Mouse (Mus musculus) bone marrow, adult 2 months (tissue): ENCODE measurements around the gene Prdm12. TPM values are rescaled to one million over a fixed set of nuclear protein-coding genes. Genes with fewer than 3 reads are reported as not detected.

Experiments used
- H3K27ac ChIP-seq: fragments of 200-500 bp; 2 replicates; pipeline ENCODE4 v1.5.1; 2012; ENCODE audit warnings: low read depth, mild to moderate bottlenecking, control low read depth, inconsistent platforms, low read length; ENCODE audit not compliant: control insufficient read depth, poor library complexity, insufficient read depth
- H3K4me1 ChIP-seq: fragments of 200-500 bp; 2 replicates; pipeline ENCODE4 v1.6.1; 2011; ENCODE audit warnings: low read length; ENCODE audit not compliant: control insufficient read depth, insufficient read depth
- H3K4me3 ChIP-seq: fragments of 200-500 bp; replicated peaks from 2 replicates; pipeline ENCODE3; 2011; ENCODE audit warnings: mild to moderate bottlenecking, low read depth, low read length, control low read depth; ENCODE audit not compliant: control insufficient read depth
- CTCF ChIP-seq: fragments of 200-500 bp; IDR thresholded peaks from 2 replicates; pipeline ENCODE4 v1.5.1; 2011; ENCODE audit warnings: low read length, control low read depth; ENCODE audit not compliant: control insufficient read depth, insufficient read depth
- POLR2A ChIP-seq: fragments of 200-500 bp; IDR thresholded peaks from 2 replicates; pipeline ENCODE4 v1.6.1; 2011; ENCODE audit warnings: low read depth, mild to moderate bottlenecking, control low read depth, low read length, borderline replicate concordance; ENCODE audit not compliant: control insufficient read depth
- WGBS: fragments of 180-500 bp; shearing (Covaris S2); methylation state at CpG from one replicate; pipeline ENCODE4 v1.1.7; 2018; 5-methylcytosine and 5-hydroxymethylcytosine counted together
- polyA plus RNA-seq: library from polyadenylated mRNA; stranded (reverse); fragments of >200 nt; gene quantifications from 2 replicates; pipeline ENCODE4 v1.2.4, GENCODE M21; 2011; ENCODE audit warnings: low replicate concordance; ENCODE audit not compliant: missing spikeins, insufficient read depth, insufficient read length

Gene Prdm12
- polyA plus RNA-seq, 1 experiment, result not detected

DNA sequence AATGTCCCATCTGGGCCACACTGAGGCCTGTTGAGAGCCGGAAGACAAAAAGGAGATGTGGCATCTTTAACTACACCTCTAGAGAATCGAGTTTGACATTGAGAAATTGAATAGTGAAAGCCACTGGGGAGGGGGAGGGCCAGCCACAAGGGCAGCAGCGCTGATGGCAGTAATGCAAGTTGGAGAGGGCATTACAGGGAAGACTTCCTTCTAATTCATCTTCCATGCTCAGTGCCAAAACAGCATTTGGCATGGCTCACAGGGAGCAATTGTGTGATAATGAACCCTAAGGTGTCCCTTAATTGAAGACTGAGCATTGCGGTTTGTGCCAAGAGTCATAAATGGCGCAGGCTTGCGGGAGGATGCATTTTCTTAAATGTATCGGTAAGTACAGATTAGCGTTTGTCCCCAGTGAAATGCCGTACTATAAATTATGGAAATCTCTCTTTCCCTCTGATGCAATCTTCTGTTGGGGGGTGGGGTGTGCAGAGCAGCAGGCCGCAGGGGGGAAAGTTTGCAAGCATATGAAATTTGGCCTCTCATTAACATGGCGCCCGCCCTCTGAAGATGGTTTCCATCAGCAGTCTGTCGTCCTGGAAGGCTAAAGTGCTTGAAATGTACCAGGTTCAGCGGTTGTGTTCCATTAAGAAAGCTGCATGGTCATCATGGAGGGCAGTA is 21.2 kb upstream of the Prdm12 start:
- Histone ChIP-seq H3K4me3 (no peak overlapping the region), H3K27ac (no peak overlapping the region), H3K4me1 (no peaks in the 10 kb centered on the region; the same call in 1 of the 2 replicates)
- WGBS, result 84% methylated on average over 14 of the region's 14 CpGs
- no peak for TF ChIP-seq CTCF
- TF ChIP-seq POLR2A, result no peak

DNA sequence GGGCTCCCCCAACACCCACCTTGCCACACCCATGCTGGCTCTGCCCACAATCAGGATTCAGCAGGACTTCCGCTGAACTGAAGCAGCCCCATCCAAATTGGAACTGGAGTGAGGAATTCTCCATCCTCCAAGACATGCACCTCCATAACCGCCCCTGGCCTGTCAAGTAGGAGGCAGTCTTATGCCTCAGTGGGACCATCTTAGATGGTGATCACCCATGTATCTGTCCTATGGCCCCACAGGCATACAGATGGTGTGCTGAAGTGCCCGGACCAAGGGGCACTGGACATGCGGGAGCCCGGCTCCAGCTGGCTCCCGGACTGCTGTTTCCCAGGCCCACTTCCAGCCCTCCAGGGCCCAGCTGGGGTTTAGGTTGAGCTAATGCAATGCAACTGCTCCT is 20.6 kb upstream of the Prdm12 start:
- no peak overlapping the region for H3K4me3 ChIP-seq
- 92% methylated on average over 6 of the region's 6 CpGs for WGBS
- H3K27ac ChIP-seq, result no peak overlapping the region
- no peak for TF ChIP-seq POLR2A
- TF ChIP-seq CTCF, result no peak
- no peaks in the 10 kb centered on the region; the same call in 1 of the 2 replicates for H3K4me1 ChIP-seq

DNA sequence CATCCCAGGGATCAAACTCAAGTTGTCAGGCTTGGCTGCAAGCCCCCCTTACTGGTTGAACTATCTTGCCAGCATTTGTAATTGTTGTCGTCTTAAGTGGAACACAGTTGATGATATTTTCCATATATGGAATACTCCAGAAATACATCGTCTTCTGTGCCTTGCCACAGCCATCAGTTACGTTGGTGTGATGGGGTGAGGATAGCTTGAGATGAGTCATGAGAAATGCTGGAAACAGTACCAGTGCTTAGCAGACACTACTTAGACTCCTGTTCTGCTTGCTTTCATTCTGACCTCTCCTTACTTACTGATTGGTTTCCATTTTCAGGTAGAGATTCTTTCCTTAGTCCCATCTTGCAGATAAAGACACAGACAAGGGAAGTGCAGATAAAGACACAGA is 6.3 kb upstream of the Prdm12 start:
- TF ChIP-seq CTCF (no peak), POLR2A (no peak)
- Histone ChIP-seq H3K4me1 (no peaks in the 10 kb centered on the region), H3K27ac (no peak overlapping the region), H3K4me3 (no peak overlapping the region)
- 54% methylated on average over 3 of the region's 3 CpGs for WGBS

DNA sequence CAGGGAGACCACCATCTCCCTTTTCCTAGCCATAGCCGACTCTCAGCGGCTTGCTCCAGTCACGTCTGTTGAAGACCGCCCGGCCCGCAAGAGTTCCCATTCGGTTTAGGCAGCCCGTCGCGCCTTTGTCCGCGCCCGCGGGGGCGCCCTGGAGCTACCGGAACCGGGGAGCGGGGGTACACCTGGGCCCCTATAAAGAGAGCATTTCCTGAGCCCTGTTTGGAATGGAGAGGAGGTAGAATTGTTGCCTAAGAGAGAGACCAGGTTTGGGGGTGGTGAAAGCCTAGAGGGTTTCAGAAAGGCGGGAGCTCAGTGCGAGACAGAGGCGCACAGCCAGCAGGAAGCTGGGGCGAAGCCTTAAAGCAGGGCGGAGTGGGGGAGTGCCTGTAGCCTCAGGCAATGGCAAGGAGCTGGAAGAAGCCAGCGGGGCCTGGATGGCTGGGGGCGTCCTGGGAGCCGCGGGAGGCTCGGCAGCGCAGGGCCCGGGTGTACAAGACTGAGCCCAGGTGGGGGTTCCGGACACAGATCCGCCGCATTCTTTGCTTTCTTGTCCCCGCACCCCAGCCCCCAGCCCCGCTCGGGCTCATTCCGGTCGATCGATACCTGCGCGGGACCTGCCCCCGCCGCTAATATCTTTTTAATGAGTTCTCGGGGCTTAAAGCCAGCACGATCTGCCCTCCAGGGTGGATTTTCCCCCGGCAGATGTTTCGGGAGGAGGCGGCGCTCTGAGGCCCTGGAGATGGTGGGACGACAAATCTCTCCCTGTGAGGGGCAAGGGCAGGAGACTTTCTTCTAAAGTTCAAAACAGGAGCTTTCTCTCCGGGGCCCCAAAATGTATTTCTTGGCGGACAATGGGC is 4.3 kb upstream of the Prdm12 start:
- Histone ChIP-seq H3K4me1 (no peaks in the 10 kb centered on the region), H3K4me3 (no peak overlapping the region), H3K27ac (no peak overlapping the region)
- 4% methylated on average over 52 of the region's 52 CpGs for WGBS
- no peak for TF ChIP-seq CTCF
- no peak for TF ChIP-seq POLR2A

DNA sequence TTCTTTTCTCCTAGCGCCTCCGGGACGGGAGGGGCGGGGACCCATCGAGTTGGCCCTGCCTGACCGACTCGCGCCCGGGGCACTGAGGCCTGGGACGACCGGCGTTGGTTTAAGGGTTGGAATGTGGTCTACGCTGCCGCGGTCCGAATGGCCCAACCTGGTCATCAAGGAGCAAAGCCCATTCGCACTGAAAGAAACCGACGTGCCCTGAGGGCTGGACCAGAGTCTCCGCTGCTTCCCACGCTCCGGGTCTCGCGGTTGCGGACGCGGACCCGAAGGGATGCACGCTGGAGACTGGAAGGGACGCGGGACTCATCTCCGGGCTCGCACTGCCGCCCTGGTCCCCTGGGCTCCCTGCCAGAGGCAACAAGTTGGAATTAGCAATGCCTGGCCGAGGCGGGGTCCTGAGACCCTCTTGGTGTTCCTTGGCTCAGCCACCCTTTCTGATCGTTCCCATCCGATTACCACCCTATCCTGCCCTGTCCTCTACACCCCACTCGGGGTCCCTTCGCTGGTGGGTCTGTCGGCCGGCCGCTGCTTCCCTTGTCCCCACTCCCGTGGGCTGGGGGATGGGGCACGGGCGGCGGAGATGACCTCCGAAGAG is 3.6 kb upstream of the Prdm12 start:
- no peak overlapping the region; the same call in 1 of the 2 replicates for H3K27ac ChIP-seq
- WGBS, result 5% methylated on average over 48 of the region's 48 CpGs
- no peaks in the 10 kb centered on the region for H3K4me1 ChIP-seq
- TF ChIP-seq POLR2A (no peak), CTCF (no peak)
- H3K4me3 ChIP-seq, result no peak overlapping the region

DNA sequence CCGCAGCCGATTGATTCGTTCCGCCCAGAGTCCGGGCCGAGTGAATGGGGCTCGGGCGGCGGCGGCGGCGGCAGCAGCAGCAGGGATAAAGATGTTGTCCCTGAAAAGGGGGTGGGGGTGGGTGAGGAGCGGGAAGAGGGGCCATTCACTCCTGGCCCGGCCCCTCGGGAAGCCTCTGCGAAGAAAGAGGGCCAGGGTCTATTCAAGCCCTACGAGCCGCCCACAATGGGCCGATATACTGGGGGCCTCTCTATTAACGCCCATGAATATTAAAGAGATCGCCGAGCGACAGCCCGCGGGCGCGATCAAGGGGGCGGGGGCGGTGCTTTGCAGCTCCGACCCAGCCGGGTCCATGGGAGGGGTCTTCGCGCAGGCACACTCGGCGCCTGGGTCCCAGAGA is 3.1 kb upstream of the Prdm12 start:
- H3K27ac ChIP-seq, result no peak overlapping the region
- H3K4me1 ChIP-seq, result no peaks in the 10 kb centered on the region
- 4% methylated on average over 35 of the region's 35 CpGs for WGBS
- H3K4me3 ChIP-seq, result no peak overlapping the region
- TF ChIP-seq POLR2A (no peak), CTCF (no peak)

DNA sequence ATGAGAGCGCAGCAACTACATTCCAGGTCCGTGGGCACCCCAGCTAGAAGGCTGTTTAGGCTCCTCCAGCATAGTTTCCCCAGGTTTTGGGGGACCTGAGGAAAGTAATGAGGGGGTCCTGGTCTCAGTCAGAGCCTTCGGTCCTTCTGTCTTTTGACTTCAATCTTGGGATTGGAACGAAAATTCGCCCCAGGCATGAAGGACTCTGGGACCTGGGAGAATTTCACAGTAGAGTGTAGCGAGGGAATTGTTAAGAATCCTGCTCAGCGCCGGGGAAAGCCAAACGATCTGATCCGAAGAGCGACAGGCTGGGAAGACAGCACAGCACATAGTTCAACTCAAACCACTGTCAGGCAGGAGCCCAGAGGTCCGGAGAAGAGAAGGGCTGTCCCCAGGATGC is 2.5 kb upstream of the Prdm12 start:
- 6% methylated on average over 12 of the region's 12 CpGs for WGBS
- TF ChIP-seq POLR2A (no peak), CTCF (no peak)
- H3K4me3 ChIP-seq, result no peak overlapping the region

DNA sequence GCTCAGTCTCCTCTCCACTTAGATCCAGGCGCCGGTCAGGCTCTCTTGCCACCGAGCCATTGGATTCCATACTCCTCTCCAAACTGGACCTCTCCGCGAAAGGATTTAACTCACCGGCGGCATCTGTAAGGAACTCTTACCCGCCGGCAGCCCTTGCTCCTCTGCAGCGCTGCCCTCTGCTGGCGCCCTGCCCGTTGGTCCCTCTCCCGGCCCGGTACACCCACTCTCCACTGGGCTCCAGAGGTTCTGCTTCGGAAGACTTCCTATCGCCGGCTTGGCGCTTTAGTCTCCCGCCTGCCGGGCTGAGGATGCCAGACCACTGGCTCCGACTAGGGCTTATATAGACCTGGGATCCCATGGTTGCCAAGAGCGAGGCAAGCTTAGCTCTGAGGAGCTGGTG is 2.0 kb upstream of the Prdm12 start:
- Histone ChIP-seq H3K4me3 (no peak overlapping the region), H3K4me1 (no peaks in the 10 kb centered on the region), H3K27ac (no peak overlapping the region)
- TF ChIP-seq CTCF, result no peak; the same call in 1 of the 2 replicates
- no peak for TF ChIP-seq POLR2A
- 4% methylated on average over 22 of the region's 22 CpGs for WGBS

More for the DNA sequence above, 2.5 kb upstream of the Prdm12 start:
- H3K4me1 ChIP-seq, result no peaks in the 10 kb centered on the region
- H3K27ac ChIP-seq, result no peak overlapping the region
